Comparison of ENCODE assay signal across 10 mouse cellular contexts in genomic region chr5:30768082-30768481, GRCm38 (mm10). TPM values are rescaled to one million over a fixed set of nuclear protein-coding genes. Genes with fewer than 3 reads are reported as not detected.
DNase-seq lines count a peak whose midpoint lies in the region; ATAC-seq lines count a peak whose summit lies in the region.
"Had no signal": no experiment of that assay in that cellular context is flagged by ENCODE, and none has a peak within 500 bp of the region (broad histone marks: within the 10 kb centered on the region; RNA-seq: fewer than 3 reads in every experiment).

No protein-coding gene starts in this region.

- H3K4me2 ChIP-seq in limb, embryonic 13.5 days (replicated peaks), result no peak overlapping the region
- H3K4me2 ChIP-seq in hindbrain, embryonic 12.5 days (replicated peaks), result no peak overlapping the region
- no peak overlapping the region for H3K4me2 ChIP-seq in neural tube, embryonic 15.5 days

- no peaks in the 10 kb centered on the region for H3K36me3 ChIP-seq in limb, embryonic 13.5 days
- no peaks in the 10 kb centered on the region for H3K36me3 ChIP-seq in limb, embryonic 10.5 days
- H3K36me3 ChIP-seq in hindbrain, embryonic 12.5 days, result peaks cover 12% of the 10 kb centered on the region
- H3K36me3 ChIP-seq in neural tube, embryonic 15.5 days, result peaks cover 8% of the 10 kb centered on the region; the same call in 1 of the 2 replicates

- H3K4me3 ChIP-seq in limb, embryonic 13.5 days, result no peak overlapping the region
- H3K4me3 ChIP-seq in limb, embryonic 10.5 days, result no peak overlapping the region
- H3K4me3 ChIP-seq in hindbrain, embryonic 12.5 days, result no peak overlapping the region
- no peak overlapping the region for H3K4me3 ChIP-seq in neural tube, embryonic 15.5 days (replicated peaks)
- H3K4me3 ChIP-seq: megakaryocyte, embryonic 14.5 days had no signal

- no peak overlapping the region for H3K27ac ChIP-seq in limb, embryonic 13.5 days
- no peak overlapping the region for H3K27ac ChIP-seq in limb, embryonic 10.5 days
- H3K27ac ChIP-seq in hindbrain, embryonic 12.5 days, result peak overlapping the region; percentile 62; the same call in 1 of the 2 replicates
- H3K27ac ChIP-seq in neural tube, embryonic 15.5 days (replicated peaks), result peak overlapping the region; percentile 20

- peak; percentile 53; the same call in 1 of the 2 replicates for ATAC-seq in cerebellum, adult (ENCODE audit: insufficient number of reproducible peaks, low FRiP score, low TSS enrichment)
- no peak for ATAC-seq in limb, embryonic 13.5 days (ENCODE audit: low FRiP score, low read depth)
- no peak for ATAC-seq in hindbrain, embryonic 12.5 days (ENCODE audit: low FRiP score)
- no peak for ATAC-seq in neural tube, embryonic 15.5 days (ENCODE audit: low FRiP score)
- ATAC-seq: Patski had no signal

- 0 out of 2 replicates have a peak overlapping the region, but pooled peaks have one; percentile 43 for H3K9ac ChIP-seq in limb, embryonic 13.5 days
- H3K9ac ChIP-seq in hindbrain, embryonic 12.5 days, result no peak overlapping the region
- no peak overlapping the region for H3K9ac ChIP-seq in neural tube, embryonic 15.5 days (replicated peaks)

- peaks cover 7% of the 10 kb centered on the region; the same call in 1 of the 2 replicates for H3K4me1 ChIP-seq in limb, embryonic 13.5 days
- peaks cover 7% of the 10 kb centered on the region for H3K4me1 ChIP-seq in limb, embryonic 10.5 days
- H3K4me1 ChIP-seq in hindbrain, embryonic 12.5 days, result peaks cover 54% of the 10 kb centered on the region
- peaks cover 59% of the 10 kb centered on the region for H3K4me1 ChIP-seq in neural tube, embryonic 15.5 days
- H3K4me1 ChIP-seq: megakaryocyte, embryonic 14.5 days had no signal

- no peaks in the 10 kb centered on the region for H3K27me3 ChIP-seq in limb, embryonic 13.5 days
- no peaks in the 10 kb centered on the region for H3K27me3 ChIP-seq in limb, embryonic 10.5 days (ENCODE audit: low read depth, poor library complexity, severe bottlenecking)
- H3K27me3 ChIP-seq in hindbrain, embryonic 12.5 days, result no peaks in the 10 kb centered on the region
- no peaks in the 10 kb centered on the region for H3K27me3 ChIP-seq in neural tube, embryonic 15.5 days (replicated peaks)
- H3K27me3 ChIP-seq: Patski had no signal

- no peaks in the 10 kb centered on the region for H3K9me3 ChIP-seq in limb, embryonic 13.5 days
- no peaks in the 10 kb centered on the region for H3K9me3 ChIP-seq in limb, embryonic 10.5 days (replicated peaks)
- no peaks in the 10 kb centered on the region for H3K9me3 ChIP-seq in hindbrain, embryonic 12.5 days (replicated peaks)
- H3K9me3 ChIP-seq in neural tube, embryonic 15.5 days (replicated peaks), result no peaks in the 10 kb centered on the region

- 74% methylated on average over 4 of the region's 4 CpGs for WGBS in limb, embryonic 13.5 days
- WGBS in limb, embryonic 10.5 days, result 81% methylated on average over 4 of the region's 4 CpGs
- 69% methylated on average over 4 of the region's 4 CpGs for WGBS in hindbrain, embryonic 12.5 days
- WGBS in neural tube, embryonic 15.5 days, result 57% methylated on average over 4 of the region's 4 CpGs

- no peak for DNase-seq in cerebellum, postnatal 4 days (ENCODE audit: low spot score in 2 of 2)
- DNase-seq in limb, embryonic 10.5 days (ENCODE audit: low spot score), result no peak
- no peak for DNase-seq in adipocyte (ENCODE audit: low spot score)
- no peak for DNase-seq in cerebellum, adult 9-11 months

RNA-seq across cellular contexts. Expression of gene Mapre3, which starts 46.4 kb away (rescaled TPM):
- polyA plus RNA-seq in limb, embryonic 13.5 days (2015; fragmentation: Nextera tagmentation; extraction: Ambion mirVana), result 30.7 and 33.0 TPM in 2 replicates
- 12.2 and 17.0 TPM in 2 replicates for polyA plus RNA-seq in limb, embryonic 10.5 days (2016; fragmentation: Nextera tagmentation; extraction: Ambion mirVana)
- 73.1 and 81.0 TPM in 2 replicates for polyA plus RNA-seq in hindbrain, embryonic 12.5 days (2016; fragmentation: Nextera tagmentation; extraction: Ambion mirVana)
- polyA plus RNA-seq in neural tube, embryonic 15.5 days (2015; fragmentation: Nextera tagmentation; extraction: Ambion mirVana), result 135 and 164 TPM in 2 replicates

RNA-seq across cellular contexts. Expression of gene Dpysl5, which starts 56.7 kb away (rescaled TPM):
- 5.1 and 5.9 TPM in 2 replicates for polyA plus RNA-seq in limb, embryonic 13.5 days (2015; fragmentation: Nextera tagmentation; extraction: Ambion mirVana)
- 4.3 and 4.9 TPM in 2 replicates for polyA plus RNA-seq in limb, embryonic 10.5 days (2016; fragmentation: Nextera tagmentation; extraction: Ambion mirVana)
- polyA plus RNA-seq in hindbrain, embryonic 12.5 days (2016; fragmentation: Nextera tagmentation; extraction: Ambion mirVana), result 135 and 156 TPM in 2 replicates
- polyA plus RNA-seq in neural tube, embryonic 15.5 days (2015; fragmentation: Nextera tagmentation; extraction: Ambion mirVana), result 152 and 175 TPM in 2 replicates

Comparison
In these comparisons a context has a peak if more than half of its experiments do, and no peak if none do; other contexts are left out.
1. H3K27ac ChIP-seq: peak in hindbrain, embryonic 12.5 days (single experiment) and neural tube, embryonic 15.5 days (single experiment); none in limb, embryonic 13.5 days (single experiment) and limb, embryonic 10.5 days (single experiment).
2. RNA of gene Dpysl5, which starts 56.7 kb away (polyA plus RNA-seq): 152 to 175 TPM in neural tube, embryonic 15.5 days and 135 to 156 TPM in hindbrain, embryonic 12.5 days; 5.1 to 5.9 TPM in limb, embryonic 13.5 days and 4.3 to 4.9 TPM in limb, embryonic 10.5 days; every median in the first group is over 10 times any median in the second.